24 mouse cellular contexts compared by ENCODE assay signal in genomic region chr9:25555261-25555660, GRCm38 (mm10).
DNase-seq lines count a peak whose midpoint lies in the region; ATAC-seq and TF ChIP-seq lines count a peak whose summit lies in the region.
"Had no signal": no experiment of that assay in that cellular context is flagged by ENCODE, and none has a peak within 500 bp of the region (broad histone marks: within the 10 kb centered on the region; RNA-seq: fewer than 3 reads in every experiment).

No protein-coding gene starts in this region.

- H3K27ac ChIP-seq in gastrocnemius, adult 2 months = peak overlapping the region; percentile 84
- peak overlapping the region; percentile 30; the same call in 1 of the 2 replicates for H3K27ac ChIP-seq in heart, embryonic 10.5 days
- H3K27ac ChIP-seq in midbrain, postnatal 0 days (ENCODE audit: low read depth, low read length) = no peak overlapping the region
- H3K27ac ChIP-seq in kidney, embryonic 14.5 days (ENCODE audit: low read depth, low read length) = no peak overlapping the region
- H3K27ac ChIP-seq: embryonic facial prominence, embryonic 15.5 days; forebrain, embryonic 10.5 days; hindbrain, embryonic 12.5 days had no signal

- intact Hi-C loops in gastrocnemius, adult 2 months (cut with DNase I) = no loop called here
- intact Hi-C loops in gastrocnemius, postnatal 36 days (cut with DNase I) = no loop called here

- H3K9ac ChIP-seq in midbrain, postnatal 0 days (replicated peaks; ENCODE audit: low read length, poor library complexity, severe bottlenecking) = no peak overlapping the region
- H3K9ac ChIP-seq in kidney, embryonic 14.5 days (ENCODE audit: low read depth, low read length) = no peak overlapping the region
- H3K9ac ChIP-seq: embryonic facial prominence, embryonic 15.5 days; hindbrain, embryonic 12.5 days had no signal

- peaks cover 32% of the 10 kb centered on the region for H3K4me1 ChIP-seq in heart, embryonic 10.5 days
- no peaks in the 10 kb centered on the region; the same call in 1 of the 2 replicates for H3K4me1 ChIP-seq in midbrain, postnatal 0 days (ENCODE audit: insufficient read depth, low read length)
- no peaks in the 10 kb centered on the region for H3K4me1 ChIP-seq in kidney, embryonic 14.5 days (ENCODE audit: control insufficient read depth, insufficient read depth, low read length)
- H3K4me1 ChIP-seq: forebrain, embryonic 10.5 days; hindbrain, embryonic 12.5 days had no signal

- no peak overlapping the region for H3K4me2 ChIP-seq in midbrain, postnatal 0 days (ENCODE audit: low read depth, low read length, poor library complexity, severe bottlenecking)
- H3K4me2 ChIP-seq in kidney, embryonic 14.5 days (replicated peaks; ENCODE audit: low read depth, low read length) = no peak overlapping the region
- H3K4me2 ChIP-seq: embryonic facial prominence, embryonic 15.5 days; hindbrain, embryonic 12.5 days had no signal

- 71% methylated on average over 6 of the region's 6 CpGs for WGBS in heart, embryonic 10.5 days
- WGBS in midbrain, postnatal 0 days = 80% methylated on average over 6 of the region's 6 CpGs
- 59% methylated on average over 6 of the region's 6 CpGs for WGBS in kidney, embryonic 14.5 days

- TF ChIP-seq CTCF in gastrocnemius, adult 2 months (IDR thresholded peaks at IDR 0.05) = no peak
- no peak for TF ChIP-seq CTCF in midbrain, postnatal 0 days (IDR thresholded peaks at IDR 0.05)

- peak overlapping the region; percentile 58 for H3K4me3 ChIP-seq in gastrocnemius, adult 2 months
- no peak overlapping the region for H3K4me3 ChIP-seq in heart, embryonic 10.5 days
- H3K4me3 ChIP-seq in midbrain, postnatal 0 days (ENCODE audit: low read depth, low read length) = no peak overlapping the region
- H3K4me3 ChIP-seq in kidney, embryonic 14.5 days (ENCODE audit: low read length) = no peak overlapping the region
- H3K4me3 ChIP-seq: embryonic facial prominence, embryonic 15.5 days; erythroblast, embryonic 14.5 days; forebrain, embryonic 10.5 days; hindbrain, embryonic 12.5 days had no signal

- H3K27me3 ChIP-seq in heart, embryonic 10.5 days (ENCODE audit: insufficient read depth, poor library complexity, severe bottlenecking) = no peaks in the 10 kb centered on the region
- no peaks in the 10 kb centered on the region for H3K27me3 ChIP-seq in midbrain, postnatal 0 days (ENCODE audit: insufficient read depth, low read length)
- no peaks in the 10 kb centered on the region for H3K27me3 ChIP-seq in kidney, embryonic 14.5 days (ENCODE audit: control insufficient read depth, insufficient read depth, low read length)
- H3K27me3 ChIP-seq: CH12.LX; embryonic facial prominence, embryonic 15.5 days; hindbrain, embryonic 12.5 days; Patski had no signal

- no peaks in the 10 kb centered on the region for H3K36me3 ChIP-seq in heart, embryonic 10.5 days
- H3K36me3 ChIP-seq in midbrain, postnatal 0 days (ENCODE audit: insufficient read depth, low read length) = no peaks in the 10 kb centered on the region
- no peaks in the 10 kb centered on the region for H3K36me3 ChIP-seq in kidney, embryonic 14.5 days (ENCODE audit: control insufficient read depth, insufficient read depth, low read length)
- H3K36me3 ChIP-seq: embryonic facial prominence, embryonic 15.5 days; forebrain, embryonic 10.5 days; hindbrain, embryonic 12.5 days had no signal

- no peak for DNase-seq in gastrocnemius, adult 2 months
- DNase-seq in gastrocnemius, postnatal 36 days = no peak
- DNase-seq in heart, embryonic 10.5 days (ENCODE audit: low spot score) = no peak
- DNase-seq in heart, postnatal 4 days = no peak
- peak; percentile 20 for DNase-seq in right cerebral cortex, adult 18-20 months
- DNase-seq in right cerebral cortex, postnatal 25 days = no peak
- no peak for DNase-seq in midbrain, postnatal 0 days (ENCODE audit: low spot score)
- DNase-seq: adrenal gland, postnatal 14 days; cerebellum, adult 2 months; cerebellum, postnatal 10 days; embryo, embryonic 11 days; gastrocnemius, postnatal 14 days; heart, postnatal 14 days had no signal

- ATAC-seq in midbrain, postnatal 0 days (ENCODE audit: low FRiP score) = no peak
- ATAC-seq in kidney, embryonic 14.5 days (ENCODE audit: low FRiP score, low TSS enrichment) = no peak
- ATAC-seq: activated CD4-positive, CD25-positive, alpha-beta regulatory T cell, adult 4 months; forebrain, embryonic 14.5 days; hindbrain, embryonic 16.5 days; inflammation-experienced regulatory T-cells, adult 6 months; Patski had no signal

- H3K9me3 ChIP-seq in heart, embryonic 10.5 days = no peaks in the 10 kb centered on the region
- no peaks in the 10 kb centered on the region for H3K9me3 ChIP-seq in midbrain, postnatal 0 days (ENCODE audit: low read length)
- H3K9me3 ChIP-seq in kidney, embryonic 14.5 days (ENCODE audit: control insufficient read depth, low read length) = no peaks in the 10 kb centered on the region
- H3K9me3 ChIP-seq: embryonic facial prominence, embryonic 15.5 days; forebrain, embryonic 10.5 days; hindbrain, embryonic 12.5 days had no signal

Comparison
In these comparisons a context has a peak if more than half of its experiments do, and no peak if none do; other contexts are left out.
1. H3K27ac ChIP-seq: peak in gastrocnemius, adult 2 months (single experiment) and heart, embryonic 10.5 days (single experiment); none in midbrain, postnatal 0 days (single experiment) and kidney, embryonic 14.5 days (single experiment).